Mouse (Mus musculus) ES-Bruce4 (cell line): ENCODE results near the gene Rrbp1. TPM values are rescaled to one million over a fixed set of nuclear protein-coding genes. Genes with fewer than 3 reads are reported as not detected.

ENCODE experiments used
- H3K27ac ChIP-seq: 2 replicates; pipeline ENCODE4 v1.5.1; 2012; ENCODE audit warnings: low read length, inconsistent platforms; ENCODE audit not compliant: insufficient read depth
- H3K27me3 ChIP-seq: 2 replicates; pipeline ENCODE4 v1.6.1; 2012; ENCODE audit warnings: mild to moderate bottlenecking, low read length, inconsistent platforms; ENCODE audit not compliant: control insufficient read depth, poor library complexity, insufficient read depth, severe bottlenecking
- H3K36me3 ChIP-seq: 2 replicates; pipeline ENCODE4 v1.6.1; 2012; ENCODE audit warnings: inconsistent platforms, mild to moderate bottlenecking, low read length, moderate library complexity; ENCODE audit not compliant: control insufficient read depth, poor library complexity, insufficient read depth, severe bottlenecking
- H3K4me1 ChIP-seq: one replicate; pipeline ENCODE4 v1.8.1; 2011; ENCODE audit warnings: low read length; ENCODE audit not compliant: control insufficient read depth, insufficient read depth
- H3K4me3 ChIP-seq: 2 replicates; pipeline ENCODE4 v1.5.1; 2011; ENCODE audit warnings: low read depth, mild to moderate bottlenecking, low read length
- H3K9ac ChIP-seq: 2 replicates; pipeline ENCODE4 v1.6.1; 2012; ENCODE audit warnings: low read depth, mild to moderate bottlenecking, inconsistent platforms; ENCODE audit not compliant: poor library complexity, severe bottlenecking
- H3K9me3 ChIP-seq: replicated peaks from 2 replicates; pipeline ENCODE4 v1.6.1; 2012; ENCODE audit warnings: mild to moderate bottlenecking, low read length, inconsistent platforms; ENCODE audit not compliant: control insufficient read depth, poor library complexity, insufficient read depth, severe bottlenecking
- CTCF ChIP-seq: IDR thresholded peaks from one replicate; pipeline ENCODE4 v1.8.1; 2011; ENCODE audit warnings: low read depth, low read length
- EP300 ChIP-seq: IDR thresholded peaks from 2 replicates; pipeline ENCODE4 v1.6.1; 2011; ENCODE audit warnings: low read depth, low read length; ENCODE audit not compliant: insufficient read depth
- POLR2A ChIP-seq: IDR thresholded peaks from one replicate; pipeline ENCODE4 v1.8.1; 2011; ENCODE audit warnings: low read length; ENCODE audit not compliant: insufficient read depth
- polyA plus RNA-seq: library from polyadenylated mRNA; stranded (reverse); fragments of >200 nt; gene quantifications from 2 replicates; pipeline ENCODE4 v1.2.4, GENCODE M21; 2011; ENCODE audit warnings: low read depth; ENCODE audit not compliant: missing spikeins, insufficient read depth, insufficient read length

The Rrbp1 gene
- polyA plus RNA-seq, 1 experiment: 446 TPM

DNA sequence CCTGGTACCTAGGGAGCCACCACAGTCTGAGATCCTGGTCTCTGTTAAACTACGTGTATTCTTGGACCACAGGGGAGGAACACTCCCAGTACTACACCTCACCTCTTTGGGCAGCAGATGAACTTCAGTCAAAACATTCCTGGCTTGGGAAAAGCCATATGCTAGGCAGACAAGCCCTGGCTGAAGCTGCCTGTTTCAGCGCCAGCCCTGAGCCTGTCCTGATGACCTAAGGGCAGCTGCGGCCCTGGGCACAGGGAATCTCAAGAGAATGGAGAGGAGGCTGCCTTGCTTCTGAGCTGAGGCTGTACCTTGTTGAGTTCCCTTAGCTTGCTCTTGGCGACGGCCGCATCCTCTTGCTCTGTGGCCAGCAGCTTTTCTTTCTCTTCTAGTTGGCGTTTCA lies 37.9 kb downstream of the Rrbp1 start:
- H3K9ac ChIP-seq: no peak overlapping the region
- no peaks in the 10 kb centered on the region for H3K9me3 ChIP-seq
- peaks cover 58% of the 10 kb centered on the region for H3K36me3 ChIP-seq
- TF ChIP-seq POLR2A (no peak), CTCF (no peak), EP300 (no peak)
- H3K27ac ChIP-seq: no peak overlapping the region
- no peaks in the 10 kb centered on the region for H3K4me1 ChIP-seq
- H3K4me3 ChIP-seq: no peak overlapping the region
- H3K27me3 ChIP-seq: no peaks in the 10 kb centered on the region

GRCm38 (mm10) chr2:143971887-143972286 lies 39.2 kb downstream of the Rrbp1 start:
- Histone ChIP-seq H3K4me1 (no peaks in the 10 kb centered on the region), H3K36me3 (peaks cover 71% of the 10 kb centered on the region), H3K27me3 (no peaks in the 10 kb centered on the region), H3K9ac (no peak overlapping the region), H3K27ac (no peak overlapping the region), H3K9me3 (no peaks in the 10 kb centered on the region), H3K4me3 (no peak overlapping the region)
- no peak for TF ChIP-seq POLR2A
- TF ChIP-seq EP300: no peak
- no peak for TF ChIP-seq CTCF

DNA sequence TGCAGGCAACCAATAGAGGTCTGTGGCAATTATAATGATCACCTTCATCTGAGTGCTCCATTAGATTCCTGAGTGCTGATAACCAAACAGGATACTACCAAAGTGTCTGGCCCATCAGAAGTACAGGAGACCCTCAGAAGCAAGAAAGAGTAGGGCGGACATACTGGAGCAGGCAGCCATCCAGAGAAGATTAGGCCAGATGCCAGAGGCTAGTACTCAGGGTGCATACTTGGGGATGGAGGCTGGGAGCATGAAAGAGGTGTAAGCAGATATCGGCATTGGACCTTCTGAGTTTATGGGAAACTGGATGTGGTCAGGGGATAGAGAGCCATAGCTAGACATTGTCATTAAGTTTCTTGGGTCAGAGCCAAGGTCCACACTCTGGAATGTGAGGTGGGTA lies 40.2 kb downstream of the Rrbp1 start:
- Histone ChIP-seq H3K9ac (no peak overlapping the region), H3K27me3 (no peaks in the 10 kb centered on the region), H3K4me1 (no peaks in the 10 kb centered on the region), H3K27ac (no peak overlapping the region), H3K4me3 (no peak overlapping the region), H3K9me3 (no peaks in the 10 kb centered on the region), H3K36me3 (peaks cover 81% of the 10 kb centered on the region)
- TF ChIP-seq EP300 (no peak), CTCF (no peak)

GRCm38 (mm10) chr2:143969260-143969659 lies 41.8 kb downstream of the Rrbp1 start:
- H3K9ac ChIP-seq: no peak overlapping the region
- TF ChIP-seq POLR2A: no peak
- no peak for TF ChIP-seq EP300
- H3K4me3 ChIP-seq: no peak overlapping the region
- H3K4me1 ChIP-seq: no peaks in the 10 kb centered on the region
- H3K27me3 ChIP-seq: no peaks in the 10 kb centered on the region
- H3K36me3 ChIP-seq: peaks cover 94% of the 10 kb centered on the region
- H3K27ac ChIP-seq: no peak overlapping the region
- H3K9me3 ChIP-seq: no peaks in the 10 kb centered on the region

DNA sequence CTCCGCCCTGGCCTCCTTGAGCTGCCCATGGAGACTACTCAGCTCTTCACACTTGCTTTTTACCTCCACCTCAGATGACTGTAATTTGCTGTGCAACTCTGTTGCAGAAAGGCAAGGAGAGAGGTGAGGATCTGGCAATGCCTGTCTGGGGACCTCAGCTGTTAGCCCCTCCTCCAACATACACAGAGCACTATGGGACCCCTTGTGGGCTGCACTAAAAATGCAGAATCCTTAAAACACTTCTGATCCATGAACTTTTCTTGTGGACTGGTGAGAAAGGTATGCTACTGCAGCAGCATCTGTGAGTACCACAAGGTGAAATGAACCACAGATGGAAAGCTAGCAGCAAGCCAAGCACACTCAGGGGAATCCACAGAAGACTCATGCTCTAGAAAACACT lies 47.7 kb downstream of the Rrbp1 start:
- Histone ChIP-seq H3K4me1 (no peaks in the 10 kb centered on the region), H3K27ac (no peak overlapping the region), H3K4me3 (no peak overlapping the region), H3K9ac (no peak overlapping the region), H3K36me3 (peaks cover 76% of the 10 kb centered on the region), H3K27me3 (no peaks in the 10 kb centered on the region), H3K9me3 (peaks cover 19% of the 10 kb centered on the region)
- TF ChIP-seq CTCF (no peak), POLR2A (no peak), EP300 (no peak)

- Histone ChIP-seq H3K27me3 (no peaks in the 10 kb centered on the region), H3K27ac (no peak overlapping the region), H3K9me3 (peaks cover 19% of the 10 kb centered on the region), H3K4me3 (no peak overlapping the region), H3K9ac (no peak overlapping the region), H3K36me3 (peaks cover 76% of the 10 kb centered on the region), H3K4me1 (no peaks in the 10 kb centered on the region)
- TF ChIP-seq CTCF (no peak), EP300 (no peak), POLR2A (no peak)
Observed at GRCm38 (mm10) chr2:143962192-143962591, 48.9 kb downstream of the Rrbp1 start.
